Comparison of ENCODE assay signal across 1 mouse cellular context in the genomic region with DNA sequence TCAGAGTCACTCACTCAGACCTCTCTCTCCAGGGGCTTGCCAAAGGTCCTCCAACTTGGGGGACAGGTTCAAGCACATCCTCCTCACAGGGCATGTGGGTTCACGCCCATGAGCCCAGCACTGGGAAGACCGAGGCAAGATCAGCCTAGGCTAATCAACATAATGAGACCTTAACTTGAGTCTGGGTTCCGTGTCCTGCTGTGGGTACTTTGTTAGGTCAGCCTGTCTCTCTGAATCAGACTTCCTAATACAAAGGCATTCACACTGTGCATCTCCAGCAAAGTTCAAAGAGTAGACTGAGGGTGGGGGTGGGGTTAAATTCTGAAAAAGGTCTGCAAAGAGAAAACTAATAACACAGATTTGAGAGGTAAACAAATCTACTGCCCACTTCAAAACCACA.
TF ChIP-seq lines count a peak whose summit lies in the region.

No protein-coding gene starts in this region.

TF ChIP-seq in C2C12, 6 proteins besides CTCF, POLR2A, EP300 and RAD21:
- TF ChIP-seq CEBPB (IDR thresholded peaks at IDR 0.05; ENCODE audit: low read depth): no peak
- no peak for TF ChIP-seq FOSL1 (IDR thresholded peaks at IDR 0.05; ENCODE audit: insufficient read depth, low read length, poor library complexity, severe bottlenecking)
- TF ChIP-seq MYOD1 (IDR thresholded peaks at IDR 0.05; ENCODE audit: control insufficient read depth, insufficient read length, low read depth): no peak
- no peak for TF ChIP-seq USF1 (IDR thresholded peaks at IDR 0.05; ENCODE audit: low read depth)
- no peak for TF ChIP-seq MAX (IDR thresholded peaks at IDR 0.05)
- no peak for TF ChIP-seq MYOG (IDR thresholded peaks at IDR 0.05; ENCODE audit: control insufficient read depth, extremely low read depth, insufficient read length)
